Mouse (Mus musculus) c-Kit-positive CD71-negative TER-119-negative erythroid progenitor cells, embryonic 14.5 days (primary cell): ENCODE measurements around the gene Lrwd1.
"Not testable (repeated sequence)": the region's sequence is repeated elsewhere in the genome, so short reads cannot be mapped to it uniquely, and the experiment has no call there.

ENCODE experiments used
- DNase-seq: peaks from one replicate; pipeline ENCODE4 v3.0.0-alpha.2; 2013; ENCODE audit warnings: low read depth

Gene Lrwd1

GRCm38 (mm10) chr5:136135571-136136291 is at the start of gene Lrwd1, which contains the start of gene Alkbh4:
Gene Lrwd1, minus strand, starts transcription at chr5:136136074.
Gene Alkbh4, plus strand, starts transcription at chr5:136136146.
- peak; percentile 95 for DNase-seq

DNA sequence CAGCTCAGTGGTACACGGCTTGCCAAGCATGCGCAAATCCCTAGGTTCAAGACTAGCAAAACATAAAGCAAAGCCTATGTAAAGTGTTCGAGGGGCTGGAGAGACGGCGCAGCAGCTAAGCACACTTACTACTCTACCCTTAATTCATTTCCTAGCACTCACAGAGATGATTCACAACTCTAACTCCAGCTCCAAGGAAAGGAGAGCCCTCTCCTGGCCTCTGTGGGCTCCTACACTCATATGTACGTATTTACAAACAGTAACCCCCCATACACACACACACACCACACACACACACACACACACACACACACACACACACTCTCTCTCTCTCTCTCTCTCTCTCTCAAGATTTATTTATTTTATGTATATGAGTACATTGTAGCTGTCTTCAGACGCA is 47.9 kb upstream of the Lrwd1 start:
- no peak for DNase-seq

DNA sequence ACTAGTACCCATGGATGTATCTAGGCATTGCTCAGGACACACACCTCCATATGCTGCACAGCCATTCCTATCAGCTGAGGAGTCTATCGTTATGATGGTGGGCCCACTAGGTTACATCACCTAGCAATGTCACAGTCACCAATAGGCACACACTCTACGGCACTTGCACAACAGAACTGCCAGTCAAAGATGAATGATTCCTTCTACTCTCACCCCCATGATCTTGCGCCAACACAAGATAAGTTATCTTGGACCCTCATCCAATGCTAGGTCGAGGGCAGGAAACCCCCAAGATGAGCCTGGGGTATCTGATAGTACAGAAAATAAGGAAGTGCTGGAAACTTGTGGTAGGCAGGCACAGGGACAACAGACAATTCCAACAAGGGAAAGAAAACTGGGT is 47.0 kb upstream of the Lrwd1 start:
- no peak for DNase-seq

DNA sequence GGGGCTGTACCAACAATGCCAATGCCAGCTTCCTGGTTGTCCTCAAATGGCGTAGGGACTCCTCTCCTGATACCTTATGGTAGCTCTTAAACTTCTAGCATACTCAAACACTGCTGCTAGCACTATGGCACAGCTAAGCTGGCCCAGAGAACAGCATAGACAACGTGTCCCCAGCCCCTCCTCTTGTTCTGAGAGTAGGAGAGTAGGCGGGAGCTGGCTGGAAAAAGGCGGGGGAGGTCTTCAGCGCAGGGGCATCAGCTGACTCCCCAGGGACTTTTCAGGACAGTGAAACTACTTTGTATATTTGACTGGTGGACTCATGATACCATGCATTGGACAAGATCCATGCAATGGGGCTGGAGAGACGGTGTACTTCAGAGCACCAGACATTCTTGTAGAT is 46.2 kb upstream of the Lrwd1 start:
- no peak for DNase-seq

DNA sequence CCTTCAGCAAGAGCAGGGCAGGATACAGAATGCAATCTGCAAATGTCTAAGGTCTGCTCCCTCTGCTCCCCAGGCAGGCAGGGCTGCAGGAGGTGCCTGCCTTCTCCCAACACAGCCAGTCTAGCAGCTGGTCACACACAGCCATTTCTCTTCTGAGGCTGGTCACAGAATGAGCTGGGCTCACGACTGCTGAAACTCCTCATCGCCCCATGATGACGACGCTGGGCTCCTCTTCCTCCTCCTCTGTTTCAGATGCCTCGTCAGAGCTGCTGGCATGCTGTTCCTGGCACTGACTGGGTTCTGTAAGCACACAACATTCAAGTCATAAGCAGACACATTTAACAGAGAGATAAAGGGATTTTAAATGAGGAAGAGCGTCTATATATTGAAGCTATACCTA is 45.3 kb upstream of the Lrwd1 start:
- DNase-seq: no peak

DNA sequence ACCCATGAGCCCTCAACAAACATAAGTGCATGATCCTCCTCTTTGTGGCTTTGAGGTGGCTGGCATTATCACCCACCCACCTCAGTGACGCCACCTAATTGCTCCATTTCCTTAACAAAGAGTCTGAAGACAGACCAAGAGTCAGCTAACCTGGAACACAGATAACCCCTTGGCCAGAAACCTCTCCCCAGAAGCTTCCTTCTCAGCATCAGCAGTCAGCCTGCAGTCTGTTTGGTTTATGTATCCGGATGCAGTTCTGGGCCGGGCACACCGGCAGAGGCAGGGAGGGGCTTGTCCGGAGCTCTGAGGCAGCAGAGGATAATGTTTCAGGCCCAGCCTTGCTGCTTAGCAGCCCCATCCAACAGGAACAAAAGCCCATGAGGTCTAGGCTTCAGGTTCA is 43.7 kb upstream of the Lrwd1 start:
- no peak for DNase-seq

DNA sequence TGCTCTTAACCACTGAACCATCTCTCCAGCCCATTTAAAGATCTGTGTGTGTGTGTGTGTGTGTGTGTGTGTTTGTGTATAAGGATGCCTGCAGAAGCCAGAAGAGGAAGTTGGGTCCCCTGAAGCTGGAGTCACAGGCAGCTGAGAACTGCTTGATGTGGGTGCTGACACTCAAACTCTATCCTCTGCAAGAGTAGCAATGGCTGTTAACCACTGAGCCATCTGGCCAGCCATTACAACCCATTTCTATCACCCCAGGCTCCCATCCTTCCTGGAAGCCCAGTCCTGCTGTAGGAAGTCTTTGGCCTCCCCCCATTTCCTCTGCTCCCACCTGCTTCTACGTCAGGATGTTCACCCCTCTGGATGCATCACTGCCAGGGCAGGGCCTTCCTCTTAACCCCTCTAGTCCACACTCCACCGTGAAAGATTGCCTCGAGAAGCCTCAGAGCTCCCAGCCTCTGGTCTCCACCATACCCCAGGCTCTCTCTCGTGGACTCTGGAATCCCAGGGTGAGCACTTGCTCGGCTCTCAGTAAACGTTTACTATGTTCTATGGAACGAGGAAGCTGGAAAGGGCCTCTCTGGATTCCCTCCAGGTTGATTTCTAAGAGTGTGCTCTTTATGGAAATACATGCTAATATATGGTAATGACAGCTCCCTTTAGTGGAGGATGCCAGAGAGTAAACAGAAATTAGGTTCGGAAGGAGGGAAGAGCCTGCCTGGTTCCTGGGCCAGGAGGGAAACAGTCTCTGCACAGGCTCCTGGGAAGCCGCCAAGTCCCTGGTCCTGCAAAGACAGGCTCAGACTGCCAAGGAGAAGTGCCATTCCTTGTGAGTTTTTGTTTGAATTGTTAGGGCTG is 38.0 kb upstream of the Lrwd1 start:
- DNase-seq: no peak

DNA sequence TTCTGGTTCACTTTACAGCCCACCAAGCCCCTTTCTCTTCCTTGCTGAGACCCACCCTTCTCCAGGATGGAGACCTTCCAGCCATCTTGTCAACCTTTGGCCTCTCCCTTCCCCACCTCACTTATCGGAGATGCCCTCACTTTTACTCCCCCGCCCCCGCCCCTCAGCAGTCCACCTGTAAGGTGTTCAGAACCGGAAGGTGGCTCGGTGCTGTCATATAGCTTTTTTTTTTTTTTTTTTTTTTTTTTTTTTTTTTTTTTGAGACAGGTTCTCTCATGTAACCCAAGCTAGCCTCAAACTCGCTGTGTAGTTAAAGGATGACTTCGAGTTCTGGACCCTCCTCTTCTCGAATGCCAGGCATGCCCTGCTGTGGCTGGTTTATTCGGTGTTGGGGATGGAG is 37.1 kb upstream of the Lrwd1 start:
- DNase-seq: no peak

DNA sequence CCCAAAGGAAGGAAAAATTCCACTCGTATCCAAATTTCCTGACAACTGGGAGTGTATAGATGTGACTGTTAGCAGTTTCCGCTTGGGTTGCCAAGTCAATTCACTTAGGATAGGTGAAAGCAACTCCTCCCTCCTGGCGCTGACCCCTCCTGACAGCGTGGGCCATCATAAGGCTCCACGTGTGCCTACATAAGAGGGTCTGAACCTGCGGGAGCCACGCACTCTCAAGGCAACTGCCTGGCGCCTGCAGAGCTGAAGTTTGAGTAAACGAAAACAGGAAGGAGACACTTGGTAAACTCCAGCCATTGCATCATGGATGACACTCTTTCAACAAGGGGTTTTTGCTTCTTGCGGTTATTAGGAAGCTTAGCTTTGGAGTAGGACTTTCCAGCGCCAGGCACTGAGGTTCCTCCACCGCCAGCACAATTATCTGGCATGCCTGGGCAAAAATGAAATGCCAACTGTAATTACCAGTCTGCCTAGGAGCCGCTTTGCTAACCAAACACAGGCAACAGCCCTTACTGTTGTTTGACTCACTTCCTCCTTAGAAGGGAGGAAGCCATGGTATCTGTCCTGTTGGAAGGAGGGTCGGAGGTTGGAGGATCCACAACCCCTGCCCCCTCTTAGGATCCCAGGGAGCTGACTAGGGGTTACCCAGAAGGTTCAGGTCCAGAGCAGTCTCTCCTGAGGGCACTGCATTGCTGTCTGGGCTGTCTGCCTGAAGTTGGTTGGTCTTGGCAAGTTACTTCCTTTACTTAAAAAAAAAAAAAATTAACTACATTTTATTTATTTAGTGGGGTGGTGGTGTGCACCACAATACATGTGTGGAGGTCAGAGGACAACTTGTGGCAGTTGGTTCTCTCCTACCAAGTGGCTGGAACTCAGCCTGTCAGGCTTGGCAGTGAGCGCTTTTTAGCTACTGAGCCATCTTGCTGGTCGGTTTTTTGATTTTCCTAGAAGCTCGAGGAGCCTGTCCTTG is 35.8 kb upstream of the Lrwd1 start:
- DNase-seq: peak; percentile 44

GRCm38 (mm10) chr5:136170512-136171362 is 34.9 kb upstream of the Lrwd1 start, which contains the start of gene Orai2:
Gene Orai2, minus strand, starts transcription at chr5:136170713.
- peak; percentile 54 for DNase-seq

- no peak for DNase-seq
Observed at GRCm38 (mm10) chr5:136169626-136170511, 34.0 kb upstream of the Lrwd1 start.

DNA sequence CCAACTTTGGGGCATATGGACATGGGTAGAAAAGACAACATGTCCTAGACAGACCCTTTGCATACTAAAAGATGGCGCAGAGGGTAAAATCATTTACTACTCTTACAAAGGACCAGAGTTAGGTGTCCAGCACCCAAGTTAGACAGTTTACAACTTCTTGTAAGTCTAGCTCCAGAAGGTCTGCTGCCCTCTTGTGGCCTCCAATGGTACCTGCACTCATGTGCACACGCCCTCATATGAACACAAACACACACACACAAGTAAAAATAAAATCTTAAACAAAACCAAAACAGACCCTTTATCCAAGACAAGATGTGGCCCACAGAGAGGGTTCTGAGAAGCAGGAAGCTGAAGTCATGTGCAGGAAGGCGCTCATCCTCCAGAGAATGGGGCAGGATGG is 32.2 kb upstream of the Lrwd1 start:
- no peak for DNase-seq

- no peak for DNase-seq
Observed at GRCm38 (mm10) chr5:136167296-136167695, 31.4 kb upstream of the Lrwd1 start.

DNA sequence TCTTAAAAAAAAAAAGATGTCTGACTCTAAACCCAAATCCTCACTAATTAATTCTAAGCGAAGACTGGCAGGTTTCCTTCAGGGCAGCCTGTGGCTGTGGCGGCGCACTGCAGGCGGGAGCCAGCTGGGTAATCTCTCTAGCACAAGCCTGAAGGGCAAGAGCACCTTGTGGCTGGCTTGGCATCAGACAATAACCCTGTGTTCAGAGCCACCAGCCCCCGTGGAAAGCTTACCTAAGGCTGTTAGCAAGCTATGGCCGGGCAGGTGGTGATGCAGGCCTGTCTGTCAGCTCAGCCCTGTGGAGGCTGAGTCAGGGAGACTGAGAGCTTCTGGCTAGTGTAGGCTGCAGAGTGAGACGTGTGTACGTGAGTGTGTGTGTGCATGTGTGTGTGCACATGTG is 29.4 kb upstream of the Lrwd1 start:
- no peak for DNase-seq

GRCm38 (mm10) chr5:136163807-136164474 is 28.1 kb upstream of the Lrwd1 start:
- no peak for DNase-seq

- DNase-seq: not testable (repeated sequence)
Observed at GRCm38 (mm10) chr5:136160084-136160483, 24.2 kb upstream of the Lrwd1 start.

GRCm38 (mm10) chr5:136155399-136155798 is 19.5 kb upstream of the Lrwd1 start:
- no peak for DNase-seq

DNA sequence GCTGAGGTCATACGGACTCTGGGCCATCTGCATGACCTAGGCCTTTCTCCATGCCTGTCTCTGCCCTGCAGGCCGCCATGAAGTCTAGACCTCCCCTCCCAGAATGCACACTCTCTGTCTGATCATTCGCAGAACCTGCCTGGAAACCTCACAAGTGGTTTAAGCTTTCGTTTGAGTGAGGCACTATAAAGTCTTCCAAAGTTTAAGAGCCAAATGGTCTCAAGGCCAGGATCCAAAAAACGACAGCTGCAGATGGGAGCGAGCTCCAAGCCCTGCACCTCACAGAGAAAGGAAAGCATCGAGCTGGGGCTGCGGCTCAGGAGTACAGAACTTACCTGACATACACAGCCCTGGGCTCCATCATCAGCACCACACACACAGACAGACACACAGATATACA is 16.5 kb upstream of the Lrwd1 start:
- no peak for DNase-seq

DNA sequence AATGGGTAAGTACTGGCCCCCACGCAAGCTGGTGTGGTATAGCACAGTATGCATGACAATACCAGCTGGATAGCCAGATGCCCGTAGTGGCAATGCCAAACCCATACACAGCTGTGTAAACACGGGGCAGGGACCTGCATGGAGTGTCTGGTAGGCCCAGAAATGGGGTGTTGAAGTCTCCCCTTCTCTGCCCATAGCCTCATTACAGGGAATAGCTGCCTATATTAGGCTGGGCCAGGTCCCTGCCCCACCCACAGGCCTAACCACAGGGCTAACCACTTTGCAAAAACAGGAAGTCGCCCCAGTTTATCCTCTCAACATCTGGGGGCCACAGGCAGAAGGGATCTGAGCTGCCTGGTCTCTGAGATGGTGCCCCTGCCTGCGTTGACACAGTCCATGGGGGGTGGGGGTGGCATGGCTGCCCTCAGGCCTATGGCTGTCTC is 13.3 kb upstream of the Lrwd1 start:
- not testable (repeated sequence) for DNase-seq
